Mouse (Mus musculus) bone marrow, adult 2 months (tissue): ENCODE measurements at regions not wholly inside any gene's neighbourhood (a gene's known extent, or its start where the extent isn't known, plus 50 kb on each side); places are given as distances from the start of the nearest gene placed in this dataset.

Experiments
- H3K27ac ChIP-seq: fragments of 200-500 bp; 2 replicates; pipeline ENCODE4 v1.5.1; 2012; ENCODE audit warnings: low read depth, mild to moderate bottlenecking, control low read depth, inconsistent platforms, low read length; ENCODE audit not compliant: control insufficient read depth, poor library complexity, insufficient read depth
- H3K4me1 ChIP-seq: fragments of 200-500 bp; 2 replicates; pipeline ENCODE4 v1.6.1; 2011; ENCODE audit warnings: low read length; ENCODE audit not compliant: control insufficient read depth, insufficient read depth
- H3K4me3 ChIP-seq: fragments of 200-500 bp; replicated peaks from 2 replicates; pipeline ENCODE3; 2011; ENCODE audit warnings: mild to moderate bottlenecking, low read depth, low read length, control low read depth; ENCODE audit not compliant: control insufficient read depth
- CTCF ChIP-seq: fragments of 200-500 bp; IDR thresholded peaks from 2 replicates; pipeline ENCODE4 v1.5.1; 2011; ENCODE audit warnings: low read length, control low read depth; ENCODE audit not compliant: control insufficient read depth, insufficient read depth
- POLR2A ChIP-seq: fragments of 200-500 bp; IDR thresholded peaks from 2 replicates; pipeline ENCODE4 v1.6.1; 2011; ENCODE audit warnings: low read depth, mild to moderate bottlenecking, control low read depth, low read length, borderline replicate concordance; ENCODE audit not compliant: control insufficient read depth
- WGBS: fragments of 180-500 bp; shearing (Covaris S2); methylation state at CpG from one replicate; pipeline ENCODE4 v1.1.7; 2018; 5-methylcytosine and 5-hydroxymethylcytosine counted together

- TF ChIP-seq POLR2A = no peak
- TF ChIP-seq CTCF = no peak
- no peak overlapping the region for H3K4me3 ChIP-seq
- no peaks in the 10 kb centered on the region for H3K4me1 ChIP-seq
- WGBS = 78% methylated on average over 5 of the region's 5 CpGs
- no peak overlapping the region for H3K27ac ChIP-seq
These were observed 280.6 kb downstream of the Satb1 start for GRCm38 (mm10) chr17:51552277-51553015.

DNA sequence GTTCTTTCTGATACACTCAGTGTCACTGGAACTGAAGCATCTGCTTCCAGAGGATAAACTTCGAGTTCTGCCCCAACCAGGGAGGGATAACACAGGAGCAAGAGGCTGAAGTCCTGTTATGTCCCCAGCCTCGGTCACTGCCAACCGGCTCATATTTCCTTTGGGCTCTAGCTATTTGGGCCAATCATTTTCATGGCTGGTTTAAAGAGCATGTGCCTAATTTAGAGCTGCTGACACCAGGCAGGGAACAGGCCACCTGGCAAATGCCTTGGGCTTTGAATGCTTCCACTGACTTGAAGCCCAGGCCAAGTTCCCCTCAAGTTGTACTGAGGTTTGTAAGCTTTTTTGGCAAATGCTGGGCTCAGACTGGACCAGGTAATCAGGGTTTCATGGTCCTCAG lies 286.1 kb downstream of the Satb1 start:
- Histone ChIP-seq H3K4me3 (no peak overlapping the region), H3K4me1 (no peaks in the 10 kb centered on the region), H3K27ac (no peak overlapping the region)
- 73% methylated on average over 3 of the region's 3 CpGs for WGBS
- TF ChIP-seq CTCF = no peak
- no peak for TF ChIP-seq POLR2A

DNA sequence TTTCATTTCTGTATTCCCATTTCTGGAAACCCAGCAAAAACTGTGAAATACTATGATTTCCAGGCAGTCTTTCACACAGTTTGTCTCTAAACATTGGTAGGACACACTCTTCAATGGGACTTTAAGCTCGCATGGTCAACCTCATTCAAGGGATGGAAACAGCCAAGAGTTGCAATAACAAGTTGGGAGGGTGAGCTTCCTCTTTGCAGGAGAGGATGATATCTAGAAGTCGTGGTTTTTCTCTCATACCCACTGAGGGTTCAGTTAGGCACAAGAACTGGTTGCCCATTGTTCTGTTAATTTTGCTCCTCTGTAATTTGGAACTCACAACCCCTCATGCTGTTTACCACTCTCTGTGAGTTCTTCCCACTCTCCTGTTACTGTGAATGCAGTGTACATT lies 290.5 kb downstream of the Satb1 start:
- no peaks in the 10 kb centered on the region for H3K4me1 ChIP-seq
- TF ChIP-seq POLR2A (no peak), CTCF (no peak)
- 12% methylated on average over 2 of the region's 2 CpGs for WGBS
- H3K27ac ChIP-seq = no peak overlapping the region
- H3K4me3 ChIP-seq = no peak overlapping the region

GRCm38 (mm10) chr17:51534678-51535077 lies 298.4 kb downstream of the Satb1 start:
- TF ChIP-seq POLR2A (no peak), CTCF (no peak)
- WGBS = 13% methylated on average over 10 of the region's 10 CpGs
- Histone ChIP-seq H3K4me1 (no peaks in the 10 kb centered on the region), H3K4me3 (no peak overlapping the region), H3K27ac (no peak overlapping the region)

- no peak overlapping the region for H3K27ac ChIP-seq
- H3K4me3 ChIP-seq = no peak overlapping the region
- TF ChIP-seq POLR2A (no peak), CTCF (no peak)
- 38% methylated on average over 14 of the region's 14 CpGs for WGBS
- no peaks in the 10 kb centered on the region for H3K4me1 ChIP-seq
These were observed 298.8 kb downstream of the Satb1 start for GRCm38 (mm10) chr17:51534270-51534669.

- no peaks in the 10 kb centered on the region for H3K4me1 ChIP-seq
- H3K27ac ChIP-seq = no peak overlapping the region
- WGBS = 68% methylated on average over 3 of the region's 3 CpGs
- TF ChIP-seq CTCF = no peak
- no peak for TF ChIP-seq POLR2A
- no peak overlapping the region for H3K4me3 ChIP-seq
These were observed 304.9 kb downstream of the Satb1 start for GRCm38 (mm10) chr17:51528161-51528560.

GRCm38 (mm10) chr17:51526881-51527280 lies 306.2 kb downstream of the Satb1 start:
- H3K4me3 ChIP-seq = no peak overlapping the region
- TF ChIP-seq CTCF (no peak), POLR2A (no peak)
- WGBS = 72% methylated on average over 7 of the region's 7 CpGs
- no peak overlapping the region for H3K27ac ChIP-seq
- H3K4me1 ChIP-seq = no peaks in the 10 kb centered on the region

DNA sequence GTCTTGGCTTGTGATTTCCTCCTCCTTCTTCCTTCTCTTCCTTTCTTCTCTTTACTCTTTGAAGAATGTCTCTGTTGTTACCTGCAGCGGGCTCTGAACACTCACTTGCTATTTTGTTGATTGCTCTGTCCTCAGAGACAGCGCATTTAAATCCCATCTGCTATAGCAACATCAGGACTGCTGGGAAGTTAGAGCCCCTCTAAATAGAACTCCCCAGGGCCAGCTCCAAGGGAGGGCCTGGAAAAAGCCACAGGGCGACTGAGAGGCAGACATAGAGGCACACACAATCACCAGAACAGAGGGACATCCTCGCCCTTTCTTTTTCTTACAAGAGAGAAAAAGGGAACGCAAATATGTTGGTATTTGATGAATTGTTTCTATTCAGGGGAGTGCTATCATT lies 306.6 kb downstream of the Satb1 start:
- no peaks in the 10 kb centered on the region for H3K4me1 ChIP-seq
- no peak overlapping the region for H3K27ac ChIP-seq
- no peak overlapping the region for H3K4me3 ChIP-seq
- TF ChIP-seq CTCF (no peak), POLR2A (no peak)
- 79% methylated on average over 5 of the region's 5 CpGs for WGBS

DNA sequence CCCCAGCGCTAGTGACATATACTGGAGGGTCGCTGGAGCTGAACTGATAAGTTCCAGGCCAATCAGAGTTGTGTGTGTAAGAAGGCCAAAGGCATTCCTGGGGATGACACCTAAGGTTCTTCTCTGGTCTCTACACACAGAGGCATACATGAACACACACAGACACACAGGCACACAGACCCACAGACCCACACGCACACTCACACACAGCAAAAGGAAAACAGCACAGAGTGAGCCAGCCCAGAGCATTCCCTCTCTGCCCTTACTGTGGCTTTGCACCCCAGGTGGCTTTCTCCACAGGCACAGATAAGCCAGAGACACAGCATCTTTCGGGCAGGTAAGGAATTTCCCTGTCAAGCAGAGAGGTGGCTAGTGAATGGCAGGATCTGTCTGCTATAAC lies 307.1 kb downstream of the Satb1 start:
- TF ChIP-seq POLR2A (no peak), CTCF (no peak)
- Histone ChIP-seq H3K4me3 (no peak overlapping the region), H3K27ac (no peak overlapping the region), H3K4me1 (no peaks in the 10 kb centered on the region)
- 85% methylated on average over 4 of the region's 4 CpGs for WGBS
